Mouse (Mus musculus) MEL (cell line): ENCODE measurements at regions not wholly inside any gene's neighbourhood (a gene's known extent, or its start where the extent isn't known, plus 50 kb on each side); places are given as distances from the start of the nearest gene placed in this dataset.

Source experiments
- CTCF ChIP-seq, 3 experiments: IDR thresholded peaks in 2 of 3; conservative IDR thresholded peaks in 1 of 3; 2 replicates each; pipeline ENCODE4 v1.5.1; 2011 to 2012; ENCODE audit warnings: low read length in 3 of 3, low read depth in 2 of 3, mild to moderate bottlenecking in 2 of 3, improper control_type of control experiment in 1 of 3, inconsistent platforms in 1 of 3, mixed read lengths in 1 of 3, moderate library complexity in 1 of 3; ENCODE audit not compliant: control insufficient read depth in 1 of 3, insufficient read depth in 1 of 3, poor library complexity in 1 of 3, severe bottlenecking in 1 of 3
- MXI1 ChIP-seq: IDR thresholded peaks from 2 replicates; pipeline ENCODE4 v1.6.1; 2011; ENCODE audit warnings: mild to moderate bottlenecking, low read depth, low read length, improper control_type of control experiment
- MYC ChIP-seq: IDR thresholded peaks from 2 replicates; pipeline ENCODE4 v1.6.1; 2011; ENCODE audit warnings: low read depth, mild to moderate bottlenecking, low read length, improper control_type of control experiment, moderate library complexity
- POLR2A ChIP-seq, 2 experiments: IDR thresholded peaks; 2 replicates each; pipeline ENCODE4 v1.6.1; 2011 to 2012; ENCODE audit warnings: low read length in 2 of 2, mild to moderate bottlenecking in 2 of 2, control low read depth in 1 of 2, improper control_type of control experiment in 1 of 2, low read depth in 1 of 2, moderate library complexity in 1 of 2; ENCODE audit not compliant: control insufficient read depth in 1 of 2, insufficient read depth in 1 of 2, poor library complexity in 1 of 2
- RCOR1 ChIP-seq: IDR thresholded peaks from 2 replicates; pipeline ENCODE4 v1.6.1; 2012; ENCODE audit warnings: low read depth, mild to moderate bottlenecking, inconsistent platforms, low read length, improper control_type of control experiment
- ZC3H11A ChIP-seq: IDR thresholded peaks from 2 replicates; pipeline ENCODE4 v1.6.1; 2012; ENCODE audit warnings: low read depth, mild to moderate bottlenecking, inconsistent platforms, low read length, improper control_type of control experiment

DNA sequence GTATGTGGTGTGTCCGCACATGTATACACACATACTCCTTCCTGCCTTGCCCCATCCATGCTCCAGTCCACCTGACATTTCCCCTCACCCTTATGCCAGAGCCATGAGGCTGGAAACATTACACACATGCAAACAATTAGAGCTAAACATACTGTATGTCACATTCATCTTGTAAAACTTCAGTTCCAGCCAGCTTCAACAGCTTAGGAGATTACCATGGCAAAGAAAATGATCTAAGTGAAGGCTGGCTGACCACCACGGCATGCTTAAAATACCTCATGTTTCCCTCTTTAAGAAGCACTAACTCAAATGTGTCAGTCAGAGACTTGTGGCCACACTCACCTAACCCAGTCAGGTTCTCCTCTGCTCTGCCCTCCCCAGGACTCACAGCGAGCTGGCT lies 246.2 kb upstream of the Veph1 start:
- no peak for TF ChIP-seq CTCF (IDR thresholded peaks at IDR 0.05 in 2 of 3, conservative IDR thresholded peaks at IDR 0.05 in 1 of 3; ENCODE audit: control insufficient read depth in 1 of 3, insufficient read depth in 1 of 3, low read depth in 2 of 3, low read length in 3 of 3, poor library complexity in 1 of 3, severe bottlenecking in 1 of 3)
- no peak for TF ChIP-seq RCOR1
- TF ChIP-seq MYC: no peak
- no peak for TF ChIP-seq MXI1
- TF ChIP-seq POLR2A (IDR thresholded peaks at IDR 0.05; ENCODE audit: control insufficient read depth in 1 of 2, insufficient read depth in 1 of 2, low read depth in 1 of 2, low read length in 2 of 2, poor library complexity in 1 of 2): no peak
- no peak for TF ChIP-seq ZC3H11A
